Mouse (Mus musculus) megakaryocyte, embryonic 14.5 days (primary cell): ENCODE data around the gene Casc1.

Experiments
- FLI1 ChIP-seq: IDR thresholded peaks from 2 replicates; pipeline ENCODE4 v1.6.1; 2012; ENCODE audit warnings: low read length, inconsistent platforms, mixed read lengths
- GATA1 ChIP-seq: IDR thresholded peaks from 3 replicates; pipeline ENCODE4 v1.6.1; 2012; ENCODE audit warnings: mixed read lengths, low read length, inconsistent platforms, borderline replicate concordance

GRCm38 (mm10) chr6:145211376-145212305 lies 836 bp upstream of the Casc1 start:
- TF ChIP-seq FLI1 (no peak), GATA1 (no peak)
